Mouse (Mus musculus) naive thymus-derived CD4-positive, alpha-beta T cell, adult 2 months (primary cell): ENCODE results near the gene Arl4d.
A peak's percentile ranks its signal among the peaks of the same experiment; 100 is the strongest.
"Not testable (repeated sequence)": the region's sequence is repeated elsewhere in the genome, so short reads cannot be mapped to it uniquely, and the experiment has no call there.

Source experiments
- DNase-seq: peaks from one replicate; pipeline ENCODE4 v3.0.0-alpha.2; 2011; ENCODE audit warnings: low read depth

Gene Arl4d

GRCm38 (mm10) chr11:101646283-101646794 is 19.0 kb upstream of the Arl4d start:
- DNase-seq, result peak; percentile 39

DNA sequence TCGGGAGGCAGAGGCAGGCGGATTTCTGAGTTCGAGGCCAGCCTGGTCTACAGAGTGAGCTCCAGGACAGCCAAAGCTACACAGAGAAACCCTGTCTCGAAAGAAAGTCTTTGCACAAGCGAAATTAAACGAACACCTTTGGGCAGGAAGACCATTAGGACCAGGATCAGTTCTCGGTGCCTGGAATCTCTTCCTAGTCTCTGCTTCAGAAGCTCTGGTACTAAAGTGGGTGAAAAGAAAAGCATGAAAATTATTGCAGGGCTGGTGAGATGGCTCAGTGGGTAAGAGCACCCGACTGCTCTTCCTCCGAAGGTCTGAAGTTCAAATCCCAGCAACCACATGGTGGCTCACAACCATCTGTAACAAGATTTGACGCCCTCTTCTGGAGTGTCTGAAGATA is 18.2 kb upstream of the Arl4d start:
- not testable (repeated sequence) for DNase-seq

DNA sequence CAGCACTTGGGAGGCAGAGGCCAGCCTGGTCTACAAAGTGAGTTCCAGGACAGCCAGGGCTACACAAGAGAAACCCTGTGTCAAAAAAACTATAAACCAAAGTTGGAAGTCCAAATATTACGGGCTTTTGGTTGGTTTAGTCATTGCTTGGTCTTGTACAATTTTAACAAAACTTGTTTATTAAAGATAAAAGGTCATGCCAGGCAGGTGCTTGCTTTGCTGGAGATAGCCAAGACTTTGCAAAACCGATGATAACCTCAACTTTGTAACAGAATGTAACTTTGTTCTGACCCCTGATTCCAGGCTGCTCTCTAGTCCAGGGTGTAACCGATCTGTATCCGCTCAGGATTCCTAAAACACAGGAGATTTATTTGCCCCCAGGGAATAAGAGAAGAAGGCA is 9.0 kb upstream of the Arl4d start:
- DNase-seq, result no peak

- DNase-seq, result no peak
Measured at GRCm38 (mm10) chr11:101657528-101657885, 7.8 kb upstream of the Arl4d start.

- DNase-seq, result peak; percentile 91
Measured at GRCm38 (mm10) chr11:101657886-101658750, 7.2 kb upstream of the Arl4d start.

DNA sequence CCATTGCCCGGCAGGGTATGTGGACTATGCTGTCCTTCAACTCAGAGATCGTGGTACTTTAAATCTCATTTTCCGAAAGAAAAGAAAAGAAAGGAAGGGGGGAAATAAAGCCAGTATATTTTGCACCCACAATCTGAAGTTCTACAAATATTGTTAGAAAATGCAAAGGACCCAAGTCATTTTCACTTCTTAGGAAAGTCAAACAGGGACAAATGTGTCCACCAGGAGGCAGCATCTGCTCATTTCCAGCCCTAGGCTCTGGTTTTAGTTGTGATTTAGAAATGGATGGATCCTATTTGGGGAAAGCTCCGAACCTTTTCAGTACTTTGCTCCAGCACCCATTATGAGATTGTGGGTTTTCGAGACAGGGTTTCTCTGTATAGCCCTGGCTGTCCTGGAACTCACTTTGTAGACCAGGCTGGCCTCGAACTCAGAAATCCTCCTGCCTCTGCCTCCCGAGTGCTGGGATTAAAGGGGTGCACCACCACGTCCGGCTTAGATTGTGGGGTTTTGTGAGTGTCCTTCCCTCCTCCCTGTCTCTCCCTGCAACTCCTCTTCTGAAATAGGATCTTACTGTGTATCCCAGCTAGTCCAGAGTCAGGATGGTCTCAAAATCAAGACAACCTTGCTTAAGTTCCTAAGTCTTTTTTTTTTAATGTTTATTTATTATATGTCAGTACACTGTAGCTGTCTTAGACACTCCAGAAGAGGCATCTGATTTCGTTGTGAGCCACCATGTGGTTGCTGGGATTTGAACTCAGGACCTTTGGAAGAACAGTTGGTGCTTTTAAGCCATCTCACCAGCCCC is 6.4 kb upstream of the Arl4d start:
- DNase-seq, result peak; percentile 93

DNA sequence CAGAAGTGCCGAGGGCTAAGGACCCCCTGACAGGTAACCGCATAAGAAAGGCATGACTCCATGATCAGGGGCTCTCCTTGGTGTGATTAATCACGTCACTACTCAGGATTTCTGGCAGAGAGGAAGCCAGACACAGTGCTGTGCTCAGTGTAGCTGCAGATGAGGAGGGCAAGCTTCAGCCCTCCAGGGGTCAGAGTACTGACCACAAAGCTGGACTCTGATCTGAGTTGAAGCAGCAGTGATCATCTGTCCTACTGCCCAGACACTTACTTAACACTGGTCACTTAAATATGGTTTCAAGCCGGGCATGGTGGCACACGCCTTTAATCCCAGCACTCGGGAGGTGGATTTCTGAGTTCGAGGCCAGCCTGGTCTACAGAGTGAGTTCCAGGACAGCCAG is 4.2 kb upstream of the Arl4d start:
- no peak for DNase-seq

DNA sequence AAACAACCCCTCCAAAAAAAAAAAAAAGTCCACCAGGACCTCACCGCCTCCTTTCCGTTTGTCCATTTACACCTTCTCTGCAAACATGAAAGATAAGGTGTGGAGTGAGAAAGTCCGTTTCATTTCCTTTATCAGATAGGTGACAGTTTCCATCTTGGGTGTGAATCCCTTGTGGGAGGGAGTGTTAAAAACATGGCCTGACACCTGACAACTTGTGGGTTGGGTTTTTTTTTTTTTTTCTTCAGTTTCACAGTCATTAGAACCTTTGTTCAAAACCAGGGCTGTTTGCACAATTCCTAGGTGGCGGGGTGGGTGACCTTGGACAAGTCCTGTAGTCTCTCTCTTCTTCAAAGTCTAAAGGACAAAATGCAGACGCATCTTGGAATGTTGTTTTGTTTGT is 3.6 kb upstream of the Arl4d start:
- no peak for DNase-seq

- DNase-seq, result no peak
Measured at GRCm38 (mm10) chr11:101663229-101664027, 1.9 kb upstream of the Arl4d start.

DNA sequence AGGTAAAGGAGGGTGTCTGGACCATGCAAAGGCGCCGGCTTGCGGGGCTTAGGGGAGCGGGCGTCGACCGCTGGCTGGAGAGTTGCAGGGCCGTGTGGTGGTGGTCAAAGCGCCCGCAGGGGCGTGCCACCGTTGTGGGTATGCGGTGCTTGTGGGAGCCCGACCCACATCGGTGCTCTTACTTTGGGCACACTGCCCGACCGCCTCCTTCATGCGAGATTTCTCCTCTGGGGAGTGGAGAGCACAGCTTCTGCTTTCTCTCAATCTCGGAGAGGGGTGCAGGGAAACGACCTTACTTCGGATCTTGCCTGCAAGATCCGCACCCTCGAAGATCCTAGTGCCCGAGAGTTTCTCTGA is 273 bp downstream of the Arl4d start:
- DNase-seq, result no peak

- no peak for DNase-seq
Measured at GRCm38 (mm10) chr11:101666626-101667345, 1.4 kb downstream of the Arl4d start.

DNA sequence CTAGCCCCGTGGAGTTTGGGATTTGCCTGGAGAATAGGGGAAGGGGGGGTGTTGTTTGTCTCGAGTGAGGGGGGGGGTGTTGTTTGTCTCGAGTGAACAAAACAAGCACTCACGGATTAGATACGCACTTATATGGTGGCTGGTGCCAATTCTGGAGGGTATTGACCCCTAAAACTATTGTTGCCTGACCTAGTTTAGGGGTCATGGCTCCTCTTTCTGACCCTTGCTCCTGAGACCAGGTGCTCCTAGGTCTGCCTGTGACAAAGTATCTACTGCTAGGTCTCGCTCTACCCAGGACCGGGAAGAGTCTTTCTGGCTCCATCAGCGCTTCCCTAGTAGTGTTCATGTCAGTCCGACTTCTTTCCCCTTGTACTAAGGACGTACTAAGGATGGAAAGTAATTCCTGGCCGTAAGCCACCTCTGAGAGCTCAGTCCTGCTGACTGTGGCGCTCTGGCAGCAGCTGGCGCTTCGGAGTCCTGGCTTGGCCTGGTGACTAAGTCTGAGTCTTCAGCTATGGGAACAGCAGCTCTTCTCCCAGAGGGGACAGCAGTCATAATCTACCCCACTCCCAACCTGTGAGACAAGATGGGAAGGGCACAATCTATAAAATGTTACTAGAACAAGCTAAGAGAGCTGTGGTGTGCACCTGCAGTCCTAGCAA is 2.7 kb downstream of the Arl4d start:
- no peak for DNase-seq

GRCm38 (mm10) chr11:101668546-101669261 is 3.4 kb downstream of the Arl4d start:
- no peak for DNase-seq

DNA sequence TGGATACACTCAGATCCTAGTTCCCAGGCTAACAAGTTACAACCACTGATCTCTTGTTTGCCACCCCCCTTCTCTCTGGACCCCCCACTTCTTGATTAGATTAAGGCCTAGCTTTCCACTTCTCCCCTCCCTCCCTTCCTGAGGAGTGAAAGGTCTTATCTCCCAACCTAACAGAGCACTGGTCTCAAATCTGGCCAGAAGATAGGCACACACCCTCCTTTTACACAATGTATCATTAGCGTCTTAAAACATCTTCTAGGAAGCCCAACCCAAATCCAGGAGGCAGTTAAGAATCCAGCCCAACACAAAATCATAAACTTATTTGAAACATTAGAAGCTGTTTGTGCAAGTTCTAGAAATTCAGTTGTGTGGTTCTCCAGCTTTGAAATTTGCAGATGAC is 5.0 kb downstream of the Arl4d start:
- DNase-seq, result no peak

DNA sequence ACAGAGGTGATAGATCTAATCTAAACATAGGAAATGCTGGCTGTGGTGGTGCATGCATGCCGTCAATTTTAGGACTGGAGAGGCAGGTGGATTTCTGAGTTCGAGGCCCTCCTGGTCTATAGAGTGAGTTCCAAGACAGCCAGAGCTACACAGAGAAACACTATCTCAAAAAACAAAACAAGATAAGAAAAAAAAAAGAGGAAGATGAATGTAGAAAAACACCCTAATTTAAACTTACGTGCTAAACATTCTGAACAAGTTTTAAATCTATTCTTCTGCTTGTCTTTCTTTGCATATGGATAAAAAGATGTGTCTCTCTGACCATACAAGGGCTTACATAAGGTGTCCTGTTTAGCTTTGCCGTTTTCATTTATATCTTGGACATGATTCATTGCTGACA is 5.9 kb downstream of the Arl4d start:
- DNase-seq, result no peak

DNA sequence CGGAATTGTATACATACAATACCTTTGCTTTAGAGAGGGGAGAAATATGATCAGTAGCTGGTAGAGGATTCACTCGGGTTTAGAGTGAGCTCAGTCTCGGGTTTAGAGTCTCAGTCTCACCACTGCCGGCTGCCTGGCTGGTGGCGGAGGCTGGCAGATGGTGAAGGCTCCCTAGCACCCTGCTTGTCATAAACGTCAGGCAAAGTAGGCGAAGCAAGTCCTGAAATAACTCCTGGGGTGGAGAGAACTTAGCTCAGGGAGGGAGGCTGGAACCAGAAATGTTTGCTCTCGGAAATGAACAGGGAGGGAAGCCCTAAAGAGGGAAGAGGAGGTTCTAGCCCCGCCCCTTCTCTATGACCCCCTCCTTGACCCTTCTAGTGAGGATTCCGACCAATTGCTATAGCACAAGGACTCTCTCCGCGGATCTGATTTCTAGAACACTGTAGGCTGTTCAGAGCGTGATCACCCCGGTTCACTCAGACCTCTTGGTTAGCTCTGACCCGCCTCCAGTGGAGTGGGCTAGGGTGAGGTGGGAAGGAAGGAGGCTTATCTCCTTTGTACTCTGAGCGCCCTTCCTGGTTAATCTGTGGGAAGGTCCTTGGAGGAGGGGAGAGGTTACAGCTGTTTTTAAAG is 7.8 kb downstream of the Arl4d start:
- no peak for DNase-seq

- DNase-seq, result no peak
Measured at GRCm38 (mm10) chr11:101674106-101674505, 8.8 kb downstream of the Arl4d start.

DNA sequence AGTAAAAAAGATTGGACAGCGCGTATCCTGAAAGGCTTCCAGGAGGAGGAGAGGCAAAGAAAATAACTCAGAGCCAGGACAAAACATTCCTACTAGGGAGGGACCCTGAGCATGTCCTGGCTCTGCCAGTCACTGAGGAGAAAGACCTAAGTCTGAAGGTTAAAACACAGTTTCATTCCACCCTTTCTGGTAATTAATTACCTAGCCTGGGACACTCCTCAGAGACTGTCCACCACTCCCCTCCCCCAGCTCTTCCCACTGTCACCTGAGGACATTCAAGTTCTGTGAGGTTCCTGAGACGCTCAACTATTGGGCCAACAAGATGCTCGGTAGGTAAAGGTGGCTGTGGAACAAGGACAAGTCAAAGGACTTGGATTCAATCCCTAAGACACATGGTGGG is 10.0 kb downstream of the Arl4d start:
- DNase-seq, result no peak

GRCm38 (mm10) chr11:101677655-101678054 is 12.3 kb downstream of the Arl4d start:
- DNase-seq, result no peak

GRCm38 (mm10) chr11:101678770-101679169 is 13.4 kb downstream of the Arl4d start:
- DNase-seq, result no peak
